Mouse (Mus musculus) bone marrow macrophage, adult 2 months (primary cell): ENCODE measurements around the gene Rtn2.

Experiments used
- CTCF ChIP-seq: IDR thresholded peaks from 2 replicates; pipeline ENCODE4 v1.5.1; 2012; ENCODE audit warnings: low read depth, mild to moderate bottlenecking, low read length, moderate library complexity
- POLR2A ChIP-seq: IDR thresholded peaks from 2 replicates; pipeline ENCODE4 v1.6.1; 2012; ENCODE audit warnings: mild to moderate bottlenecking, low read depth, low read length, borderline replicate concordance

DNA sequence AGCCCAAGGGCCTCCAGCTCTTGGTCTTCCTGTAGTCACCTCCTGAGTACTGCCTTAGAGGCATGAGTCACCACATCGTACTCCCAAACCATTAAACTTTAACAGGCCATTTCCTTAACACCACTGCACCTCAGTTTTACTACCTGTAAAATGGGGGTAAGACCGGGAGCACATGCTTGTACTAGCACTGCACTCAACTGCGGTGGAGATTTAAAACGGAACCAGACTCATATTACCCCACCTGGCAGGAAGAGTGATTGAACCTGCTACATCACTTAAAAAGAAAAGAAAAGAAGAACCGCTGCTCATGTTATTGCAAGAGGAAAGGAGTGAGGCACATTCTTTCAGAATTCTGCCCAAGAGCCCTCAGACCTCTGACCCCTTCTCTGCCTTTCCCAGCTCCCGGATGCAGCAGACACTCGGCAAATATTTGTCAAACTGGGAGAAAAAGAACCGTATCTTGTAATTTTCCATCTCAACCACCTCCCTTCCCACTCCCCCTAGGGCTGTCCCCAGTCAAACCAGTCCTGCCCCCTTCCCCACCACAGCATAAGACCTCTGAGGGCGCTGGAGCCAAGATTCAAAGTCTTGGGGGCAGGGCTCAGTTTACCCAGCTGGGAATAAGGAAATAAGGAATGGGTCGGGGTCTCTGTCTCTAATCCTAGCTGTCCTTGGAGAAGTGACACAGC is 13.3 kb upstream of the Rtn2 start:
- no peak for TF ChIP-seq CTCF
- no peak for TF ChIP-seq POLR2A
